Mouse (Mus musculus) C2C12 (cell line): ENCODE data around the gene Pigyl. TPM values are rescaled to one million over a fixed set of nuclear protein-coding genes. Genes with fewer than 3 reads are reported as not detected.

Experiments
- H3K27me3 ChIP-seq: one replicate; pipeline ENCODE4 v1.6.1; 2011; ENCODE audit not compliant: control insufficient read depth, insufficient read depth, insufficient read length
- H3K36me3 ChIP-seq: one replicate; pipeline ENCODE4 v1.6.1; 2011; ENCODE audit not compliant: control insufficient read depth, insufficient read depth
- H3K4me3 ChIP-seq: one replicate; pipeline ENCODE4 v1.5.1; 2011; ENCODE audit warnings: mild to moderate bottlenecking, control low read depth; ENCODE audit not compliant: poor library complexity, insufficient read depth, severe bottlenecking
- H3K79me2 ChIP-seq: one replicate; pipeline ENCODE4 v1.6.1; 2011; ENCODE audit not compliant: control insufficient read depth, insufficient read depth
- H3K79me3 ChIP-seq: one replicate; pipeline ENCODE4 v1.6.1; 2011; ENCODE audit warnings: low read depth, control low read depth
- H3ac ChIP-seq: one replicate; pipeline ENCODE3; 2011; ENCODE audit warnings: low read depth; ENCODE audit not compliant: control insufficient read depth, insufficient read length
- CEBPB ChIP-seq: IDR thresholded peaks from one replicate; pipeline ENCODE4 v1.6.1; 2011; ENCODE audit warnings: low read depth, mild to moderate bottlenecking, control low read depth, moderate library complexity
- CTCF ChIP-seq: IDR thresholded peaks from one replicate; pipeline ENCODE4 v1.5.1; 2011; ENCODE audit not compliant: control insufficient read depth, insufficient read depth, insufficient read length
- FOSL1 ChIP-seq: IDR thresholded peaks from one replicate; pipeline ENCODE4 v1.8.0; 2011; ENCODE audit warnings: mild to moderate bottlenecking, low read length; ENCODE audit not compliant: poor library complexity, insufficient read depth, severe bottlenecking
- MAX ChIP-seq: IDR thresholded peaks from one replicate; pipeline ENCODE4 v1.6.1; 2011; ENCODE audit warnings: mild to moderate bottlenecking, control low read depth
- MYOD1 ChIP-seq: IDR thresholded peaks from one replicate; pipeline ENCODE4 v1.6.1; 2011; ENCODE audit warnings: low read depth; ENCODE audit not compliant: control insufficient read depth, insufficient read length
- MYOG ChIP-seq: IDR thresholded peaks from one replicate; pipeline ENCODE4 v1.6.1; 2011; ENCODE audit not compliant: control insufficient read depth, insufficient read length; ENCODE audit errors: extremely low read depth
- USF1 ChIP-seq: IDR thresholded peaks from one replicate; pipeline ENCODE4 v1.6.1; 2011; ENCODE audit warnings: low read depth, mild to moderate bottlenecking, control low read depth, moderate library complexity
- polyA plus RNA-seq: library from polyadenylated mRNA; unstranded; fragments of >200 nt; fragmentation: generic; extraction: Trizol; gene quantifications from one replicate; pipeline ENCODE4 v1.2.1, GENCODE M21; 2012; ENCODE audit warnings: missing spikeins

Gene Pigyl
- polyA plus RNA-seq, 1 experiment, result 47.9 TPM

DNA sequence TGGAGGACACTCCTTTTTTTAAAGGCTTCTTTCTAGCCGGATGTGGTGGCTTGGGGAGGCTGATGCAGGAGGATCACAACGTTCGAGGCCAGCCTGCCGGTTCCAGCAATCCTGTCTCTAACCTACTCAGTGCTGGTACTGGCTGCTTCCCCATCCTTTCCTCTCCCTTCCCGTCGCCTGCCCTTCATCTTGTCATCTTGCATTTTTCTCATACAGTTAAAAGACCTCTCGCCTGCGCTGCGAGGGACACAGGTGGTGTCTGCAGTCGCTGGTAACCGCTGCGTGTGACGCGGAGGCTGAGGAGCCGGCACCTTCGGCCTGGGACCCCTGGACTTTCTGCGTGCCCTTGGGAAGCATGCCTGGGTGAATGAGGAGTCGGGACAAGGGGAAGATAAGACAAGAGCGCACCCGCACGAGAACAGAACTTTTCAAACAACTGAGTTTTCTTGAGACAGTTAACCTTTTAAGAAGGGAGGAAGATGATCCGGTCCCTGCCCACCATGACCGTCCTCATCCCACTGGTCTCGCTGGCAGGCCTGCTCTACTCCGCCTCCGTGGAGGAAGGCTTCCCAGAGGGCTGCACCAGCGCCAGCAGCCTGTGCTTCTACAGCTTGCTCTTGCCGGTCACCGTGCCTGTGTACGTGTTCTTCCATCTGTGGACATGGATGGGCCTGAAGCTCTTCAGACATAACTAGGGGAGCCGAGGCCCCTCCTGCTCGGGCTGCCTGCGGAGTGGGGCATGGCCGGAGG is 1.0 kb downstream of the Pigyl start:
- H3K79me2 ChIP-seq, result no peaks in the 10 kb centered on the region
- no peak overlapping the region for H3ac ChIP-seq
- H3K79me3 ChIP-seq, result no peaks in the 10 kb centered on the region
- TF ChIP-seq MYOD1, result no peak
- no peak for TF ChIP-seq CTCF
- TF ChIP-seq CEBPB, result no peak
- TF ChIP-seq MYOG, result no peak
- TF ChIP-seq MAX, result no peak
- TF ChIP-seq FOSL1, result no peak
- no peak for TF ChIP-seq USF1
- H3K36me3 ChIP-seq, result no peaks in the 10 kb centered on the region
- no peaks in the 10 kb centered on the region for H3K27me3 ChIP-seq
- peak overlapping the region; percentile 51 for H3K4me3 ChIP-seq

DNA sequence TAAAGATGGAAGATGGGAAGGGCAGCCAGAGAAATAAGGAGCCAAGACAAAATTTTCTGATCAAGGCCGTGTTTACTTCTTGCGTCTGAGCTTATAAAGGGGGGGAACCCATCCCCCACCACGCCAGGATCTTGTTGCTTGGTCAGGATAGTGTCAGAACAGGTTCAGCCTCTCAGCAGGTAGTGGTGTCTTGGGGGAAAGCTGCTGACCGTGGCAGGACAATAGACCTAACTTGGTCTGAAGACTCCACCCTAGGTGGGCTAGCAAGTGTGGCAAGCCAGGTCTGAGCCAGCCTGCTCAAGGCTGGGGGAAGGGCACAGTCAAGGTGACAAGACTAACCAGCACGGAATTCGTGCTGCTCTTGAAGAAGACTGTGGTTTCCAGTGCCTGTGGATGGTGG is 4.7 kb downstream of the Pigyl start:
- Histone ChIP-seq H3K79me2 (no peaks in the 10 kb centered on the region), H3ac (no peak overlapping the region), H3K79me3 (no peaks in the 10 kb centered on the region), H3K4me3 (no peak overlapping the region), H3K27me3 (no peaks in the 10 kb centered on the region), H3K36me3 (no peaks in the 10 kb centered on the region)
- TF ChIP-seq MYOG (no peak), CTCF (no peak), CEBPB (no peak), USF1 (no peak), MAX (no peak), MYOD1 (no peak), FOSL1 (no peak)

DNA sequence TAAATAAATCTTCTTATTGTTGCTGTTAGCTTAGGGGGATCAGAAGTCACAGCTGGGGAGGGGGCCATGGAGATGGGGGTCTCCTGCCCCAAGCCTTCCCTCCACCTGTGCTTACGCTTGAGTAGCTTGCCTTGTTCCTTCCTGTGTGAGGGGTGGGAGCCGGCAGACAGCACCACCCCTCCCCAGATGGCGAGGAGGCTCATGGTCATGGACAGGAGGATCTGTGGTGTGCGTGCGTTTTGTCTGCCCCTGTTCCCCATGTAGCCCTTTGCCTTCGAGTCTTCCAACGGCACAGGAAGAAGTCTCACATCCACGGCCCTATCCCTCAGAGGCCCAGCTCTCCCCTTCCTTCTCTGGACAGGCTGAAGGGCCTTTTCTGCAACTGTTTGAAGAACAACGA is 5.7 kb downstream of the Pigyl start:
- no peak for TF ChIP-seq FOSL1
- no peak for TF ChIP-seq MYOD1
- TF ChIP-seq CTCF, result no peak
- TF ChIP-seq CEBPB, result no peak
- TF ChIP-seq USF1, result no peak
- TF ChIP-seq MYOG, result no peak
- TF ChIP-seq MAX, result no peak
- no peak overlapping the region for H3K4me3 ChIP-seq
- H3K79me2 ChIP-seq, result no peaks in the 10 kb centered on the region

DNA sequence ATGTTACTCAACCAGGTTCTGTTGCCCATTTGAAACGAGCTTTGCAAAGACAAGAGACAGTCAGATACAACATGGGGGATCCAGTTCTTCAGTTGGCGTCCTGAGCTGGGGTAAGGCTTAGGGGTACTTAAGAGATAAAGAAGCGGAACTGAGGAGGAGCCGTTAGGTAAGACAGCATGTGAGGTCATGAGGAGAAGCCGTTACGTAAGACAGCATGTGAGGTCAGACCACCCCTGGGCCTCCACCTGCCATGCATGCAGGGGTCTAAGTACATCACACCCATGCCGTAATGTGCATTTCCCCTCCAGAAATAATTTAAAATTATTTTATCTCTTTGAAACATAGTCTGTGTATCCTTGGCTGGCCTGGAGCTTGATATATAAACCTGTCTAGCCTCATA is 6.3 kb downstream of the Pigyl start:
- no peak overlapping the region for H3K4me3 ChIP-seq
- H3K79me3 ChIP-seq, result no peaks in the 10 kb centered on the region
- TF ChIP-seq MYOD1, result no peak
- no peak for TF ChIP-seq MYOG
- TF ChIP-seq USF1, result no peak
- TF ChIP-seq CTCF, result no peak
- TF ChIP-seq MAX, result no peak
- no peak for TF ChIP-seq FOSL1
- TF ChIP-seq CEBPB, result no peak
- no peaks in the 10 kb centered on the region for H3K79me2 ChIP-seq
- no peaks in the 10 kb centered on the region for H3K36me3 ChIP-seq
- no peak overlapping the region for H3ac ChIP-seq
- no peaks in the 10 kb centered on the region for H3K27me3 ChIP-seq

More for the DNA sequence above, 5.7 kb downstream of the Pigyl start:
- no peak overlapping the region for H3ac ChIP-seq
- H3K36me3 ChIP-seq, result no peaks in the 10 kb centered on the region
- no peaks in the 10 kb centered on the region for H3K79me3 ChIP-seq
- no peaks in the 10 kb centered on the region for H3K27me3 ChIP-seq

DNA sequence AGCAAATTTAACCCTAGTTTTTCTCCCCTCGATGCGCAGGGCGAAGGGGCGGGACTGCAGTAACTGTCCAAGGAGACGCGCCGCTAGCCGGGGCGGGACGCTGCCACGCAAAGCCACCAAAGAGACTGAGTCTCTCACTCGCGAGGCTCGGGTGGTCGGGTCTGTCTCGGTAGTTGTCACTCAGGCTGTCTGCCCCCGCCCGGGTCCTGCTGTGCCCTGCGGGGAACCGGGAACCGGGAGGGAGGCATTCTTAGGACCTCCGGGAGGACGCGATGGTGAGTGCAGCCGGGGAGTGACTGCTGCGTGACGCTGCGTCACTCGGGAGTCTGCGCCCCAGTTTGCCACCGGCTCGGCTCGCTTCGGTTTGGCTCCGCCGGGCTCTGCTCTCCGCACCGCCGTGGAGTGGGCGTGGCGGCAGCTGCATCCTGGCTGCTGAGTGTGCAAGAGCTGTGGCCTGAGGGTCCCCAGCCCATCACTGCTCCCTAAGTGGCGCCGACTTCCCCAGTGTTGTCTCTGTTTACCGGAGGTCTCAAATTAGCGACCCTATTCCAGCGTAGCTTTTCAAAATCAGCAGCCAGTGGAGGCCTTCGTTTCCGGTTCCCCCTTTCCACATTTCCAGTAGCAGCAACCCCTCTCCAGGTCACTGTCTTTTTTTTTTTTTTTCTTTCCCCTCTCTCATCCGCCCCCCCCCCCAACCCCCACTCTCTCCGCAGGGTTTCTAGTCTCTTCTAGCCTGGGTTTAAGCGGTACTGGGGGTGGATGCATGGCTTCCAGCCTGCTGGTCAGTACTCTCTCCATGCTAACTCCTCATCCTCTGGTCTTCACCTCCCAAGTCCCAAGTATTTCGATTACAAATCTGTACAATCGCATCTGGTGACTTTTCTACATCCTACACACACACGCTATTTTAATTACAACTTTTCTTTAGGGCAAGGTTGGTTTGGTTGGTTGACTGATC is 8.3 kb downstream of the Pigyl start:
- H3K27me3 ChIP-seq, result no peaks in the 10 kb centered on the region
- H3K79me2 ChIP-seq, result no peaks in the 10 kb centered on the region
- H3K36me3 ChIP-seq, result no peaks in the 10 kb centered on the region
- H3K4me3 ChIP-seq, result no peak overlapping the region
- H3K79me3 ChIP-seq, result no peaks in the 10 kb centered on the region
- TF ChIP-seq CEBPB (no peak), MYOD1 (no peak), MYOG (no peak), FOSL1 (no peak)
- H3ac ChIP-seq, result peak overlapping the region; percentile 44

DNA sequence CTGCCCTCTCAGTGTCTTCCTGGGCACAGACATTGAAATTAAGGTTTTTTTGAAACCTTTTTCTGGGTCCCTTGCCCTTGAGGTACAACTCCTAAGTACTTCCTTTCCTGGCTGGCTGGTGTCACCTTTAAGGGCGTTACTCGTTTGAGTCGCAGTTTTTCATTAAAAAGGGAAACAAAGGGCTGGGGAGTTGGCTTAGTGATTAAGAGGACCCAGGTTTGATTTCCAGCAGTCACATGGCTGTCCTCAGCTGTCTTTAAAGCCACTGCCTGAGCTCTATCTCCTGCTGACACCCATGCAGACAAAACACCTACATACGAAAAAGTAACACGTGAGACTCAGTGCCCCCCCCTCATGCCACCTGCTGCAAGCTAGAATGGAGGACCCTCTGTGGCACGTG is 9.3 kb downstream of the Pigyl start:
- no peaks in the 10 kb centered on the region for H3K79me2 ChIP-seq
- TF ChIP-seq CEBPB (no peak), CTCF (no peak), MYOG (no peak), MAX (no peak), USF1 (no peak), FOSL1 (no peak), MYOD1 (no peak)
- no peaks in the 10 kb centered on the region for H3K27me3 ChIP-seq
- no peaks in the 10 kb centered on the region for H3K36me3 ChIP-seq
- no peak overlapping the region for H3K4me3 ChIP-seq
- no peaks in the 10 kb centered on the region for H3K79me3 ChIP-seq
- no peak overlapping the region for H3ac ChIP-seq
